Mouse (Mus musculus) right cerebral cortex, postnatal 10 days (tissue): ENCODE data around the gene Gm14295.
"Not testable (repeated sequence)": the region's sequence is repeated elsewhere in the genome, so short reads cannot be mapped to it uniquely, and the experiment has no call there.

Source experiments
- DNase-seq, 2 experiments: peaks; one replicate each; pipeline ENCODE4 v3.0.0; 2021; ENCODE audit warnings: low spot score in 2 of 2

Gm14295 gene

DNA sequence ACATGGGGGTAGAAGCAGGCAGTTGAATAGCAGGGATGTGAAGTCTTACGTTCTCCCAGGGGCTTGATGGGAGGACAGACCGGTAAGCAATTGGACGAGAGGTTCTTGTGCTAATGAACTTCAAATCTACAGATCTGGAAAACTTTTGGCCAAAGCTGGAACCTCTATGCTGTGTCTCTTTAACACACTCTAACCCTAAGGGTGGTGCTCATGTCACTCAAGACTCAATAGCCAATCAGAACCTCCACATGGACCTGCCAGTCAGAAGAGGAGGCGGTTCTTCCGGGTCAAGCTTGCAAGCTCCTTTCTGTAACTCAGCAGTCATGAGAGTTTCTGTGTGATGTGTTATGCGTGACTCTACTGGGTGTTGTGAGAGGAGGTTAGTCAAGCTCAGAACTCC, at the start of gene Gm14295:
TSS of gene Gm14295 (plus strand) at position 301 of the 400 bp plus-strand sequence.
- not testable (repeated sequence) for DNase-seq

DNA sequence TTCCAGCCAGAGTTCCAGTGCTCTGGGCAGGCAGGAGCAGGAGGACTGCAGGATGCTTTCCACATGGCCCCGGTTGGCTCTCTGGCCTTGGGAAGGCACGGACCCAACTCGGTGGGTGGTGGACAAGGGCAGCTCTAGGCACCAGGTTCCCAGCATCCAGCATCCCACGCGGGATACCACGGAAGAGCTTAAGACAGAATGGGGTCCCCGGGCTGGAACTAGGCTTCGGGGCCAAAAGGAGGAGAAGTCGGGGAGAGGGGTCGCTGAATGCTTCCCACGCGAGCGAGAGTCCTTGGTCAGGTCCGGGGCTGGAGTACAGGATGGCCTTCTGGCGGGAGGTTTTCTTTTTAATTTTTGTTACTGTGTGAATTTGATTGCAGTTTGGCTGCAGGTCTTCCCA, 373 bp downstream of the Gm14295 start:
- DNase-seq: not testable (repeated sequence)

DNA sequence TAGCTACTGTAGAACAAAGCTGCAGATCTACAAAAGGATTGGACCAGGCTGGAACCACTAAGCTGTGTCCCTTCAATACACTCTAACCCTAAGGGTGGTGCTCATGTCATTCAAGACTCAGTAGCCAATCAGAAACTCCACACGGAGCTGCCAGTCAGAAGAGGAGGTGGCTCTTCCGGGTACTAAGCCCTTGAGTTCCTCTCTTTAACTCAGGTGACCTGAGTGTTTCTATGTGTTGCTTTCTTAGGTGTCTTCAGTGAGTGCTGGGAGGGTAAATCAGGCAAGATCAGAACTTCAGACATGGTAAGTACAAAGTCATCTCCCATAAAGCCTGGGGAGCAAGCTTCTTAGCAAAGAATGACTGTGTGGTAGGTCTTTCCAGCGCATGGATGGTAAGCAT, 32.4 kb downstream of the Gm14295 start, which contains the start of gene Gm14408:
TSS of gene Gm14408 (plus strand) at position 301 of the 400 bp plus-strand sequence.
- not testable (repeated sequence) for DNase-seq
